Mouse (Mus musculus): ENCODE results near the gene Gm4969. TPM values are rescaled to one million over a fixed set of nuclear protein-coding genes. Genes with fewer than 3 reads are reported as not detected.
A peak's percentile ranks its signal among the peaks of the same experiment; 100 is the strongest.
"Not testable (repeated sequence)": the region's sequence is repeated elsewhere in the genome, so short reads cannot be mapped to it uniquely, and the experiment has no call there.

Gm4969 gene
- total RNA-seq, 2 experiments from 2014 or later, result 0.14 TPM; not detected in 1

- peak; percentile 95 for DNase-seq
These were observed 24.4 kb downstream of the Gm4969 start for GRCm38 (mm10) chr7:19093537-19094385.

DNA sequence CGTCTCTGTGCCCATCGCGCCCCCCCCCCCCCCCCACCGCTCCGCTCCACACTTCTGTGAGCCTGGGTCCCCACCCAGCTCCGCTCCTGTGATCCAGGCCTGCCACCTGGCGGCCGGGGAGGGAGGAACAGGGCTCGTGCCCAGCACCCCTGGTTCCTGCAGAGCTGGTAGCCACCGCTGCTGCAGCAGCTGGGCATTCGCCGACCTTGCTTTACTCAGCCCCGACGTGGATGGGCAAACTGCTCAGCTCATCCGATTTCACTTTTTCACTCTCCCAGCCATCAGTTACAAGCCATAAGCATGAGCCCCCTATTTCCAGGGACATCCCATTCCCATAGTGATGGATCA, 25.0 kb downstream of the Gm4969 start:
- peak; percentile 89 for DNase-seq

DNA sequence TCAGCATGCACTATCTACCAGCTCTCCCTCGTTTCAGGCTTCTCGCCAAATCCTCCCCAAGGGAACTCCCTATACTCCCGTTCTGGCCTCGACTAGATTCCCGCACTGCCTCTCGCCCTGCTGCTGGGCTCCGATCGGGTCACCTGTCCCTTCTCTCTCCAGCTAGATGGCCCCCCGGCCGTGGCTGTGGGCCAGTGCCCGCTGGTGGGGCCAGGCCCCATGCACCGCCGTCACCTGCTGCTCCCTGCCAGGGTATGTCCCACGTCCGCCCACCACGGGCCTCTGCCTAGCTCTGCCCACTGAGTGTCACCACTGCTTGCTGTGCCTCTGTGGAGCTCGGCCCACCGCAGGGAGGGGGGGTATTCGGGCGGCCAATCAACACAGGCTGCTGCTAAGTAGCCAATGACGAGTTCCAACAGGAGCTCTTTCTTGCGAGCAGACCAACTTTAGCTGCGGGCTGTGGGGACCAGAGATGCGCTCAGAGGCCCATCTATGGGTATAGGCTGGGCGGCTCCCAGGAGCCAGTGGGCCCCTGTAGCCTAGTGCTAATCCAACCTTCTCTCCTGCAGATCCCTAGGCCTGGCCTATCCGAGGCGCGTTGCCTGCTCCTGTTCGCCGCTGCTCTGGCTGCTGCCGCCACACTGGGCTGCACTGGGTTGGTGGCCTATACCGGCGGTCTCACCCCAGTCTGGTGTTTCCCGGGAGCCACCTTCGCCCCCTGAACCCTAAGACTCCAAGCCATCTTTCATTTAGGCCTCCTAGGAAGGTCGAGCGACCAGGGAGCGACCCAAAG, 25.6 kb downstream of the Gm4969 start:
- DNase-seq, result peak; percentile 56

DNA sequence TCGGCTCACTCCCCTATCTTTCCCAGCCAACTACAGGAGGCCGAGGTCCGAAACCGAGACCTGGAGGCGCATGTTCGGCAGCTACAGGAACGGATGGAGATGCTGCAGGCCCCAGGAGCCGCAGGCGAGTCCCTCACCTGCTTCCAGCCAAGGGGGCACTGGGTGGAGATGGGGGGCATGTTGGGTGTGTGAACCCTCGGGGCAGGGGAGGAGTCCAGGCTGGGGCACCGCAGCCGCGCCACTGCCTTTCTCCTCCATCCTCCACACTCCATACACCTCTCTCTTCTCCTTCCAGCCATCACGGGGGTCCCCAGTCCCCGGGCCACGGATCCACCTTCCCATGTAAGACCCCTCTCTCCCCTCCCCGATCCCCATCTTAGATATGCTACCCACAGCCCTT, 26.3 kb downstream of the Gm4969 start:
- no peak for DNase-seq

DNA sequence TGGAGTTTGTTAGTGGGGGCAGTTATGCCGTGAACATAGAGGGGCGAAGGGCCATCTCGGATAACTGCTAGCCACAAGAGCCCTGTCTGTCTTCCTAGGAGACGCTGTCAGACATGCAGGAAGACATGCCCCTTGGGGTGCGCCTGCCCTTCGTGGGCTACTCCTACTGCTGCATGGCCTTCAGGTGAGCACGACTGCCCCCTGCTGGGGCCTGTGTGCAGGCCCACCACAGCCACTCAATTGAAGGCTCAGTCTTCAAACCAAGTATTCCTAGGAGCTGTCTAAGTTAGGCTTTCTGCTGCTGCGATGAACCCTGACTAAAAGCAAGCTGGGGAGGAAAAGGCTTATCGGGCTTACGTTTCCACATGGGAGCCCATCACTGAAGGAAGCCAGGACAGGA, 29.4 kb downstream of the Gm4969 start:
- DNase-seq, result peak; percentile 79

- no peak for DNase-seq
These were observed 31.4 kb downstream of the Gm4969 start for GRCm38 (mm10) chr7:19086760-19087159.

GRCm38 (mm10) chr7:19086042-19086441, 32.1 kb downstream of the Gm4969 start:
- DNase-seq, result no peak

DNA sequence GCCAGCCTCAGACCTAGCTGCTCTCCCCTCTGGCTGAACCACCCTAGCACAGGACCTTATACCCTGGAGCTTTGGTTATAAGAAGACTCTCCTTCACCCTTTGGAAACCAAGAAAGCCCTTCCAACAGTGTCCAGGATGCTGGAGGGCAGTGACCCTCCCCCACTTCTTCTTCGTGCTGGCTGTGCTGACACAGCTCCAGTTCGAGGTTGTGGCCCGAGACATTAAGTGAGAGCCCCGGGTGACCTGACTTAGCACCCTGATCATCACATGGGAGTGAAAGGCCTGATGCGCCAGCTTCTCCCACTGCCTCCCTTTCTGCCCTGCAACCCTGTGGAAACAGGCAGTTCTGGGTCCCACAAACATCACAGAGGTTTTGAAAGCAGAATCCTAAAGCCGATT, 32.7 kb downstream of the Gm4969 start:
- no peak for DNase-seq

DNA sequence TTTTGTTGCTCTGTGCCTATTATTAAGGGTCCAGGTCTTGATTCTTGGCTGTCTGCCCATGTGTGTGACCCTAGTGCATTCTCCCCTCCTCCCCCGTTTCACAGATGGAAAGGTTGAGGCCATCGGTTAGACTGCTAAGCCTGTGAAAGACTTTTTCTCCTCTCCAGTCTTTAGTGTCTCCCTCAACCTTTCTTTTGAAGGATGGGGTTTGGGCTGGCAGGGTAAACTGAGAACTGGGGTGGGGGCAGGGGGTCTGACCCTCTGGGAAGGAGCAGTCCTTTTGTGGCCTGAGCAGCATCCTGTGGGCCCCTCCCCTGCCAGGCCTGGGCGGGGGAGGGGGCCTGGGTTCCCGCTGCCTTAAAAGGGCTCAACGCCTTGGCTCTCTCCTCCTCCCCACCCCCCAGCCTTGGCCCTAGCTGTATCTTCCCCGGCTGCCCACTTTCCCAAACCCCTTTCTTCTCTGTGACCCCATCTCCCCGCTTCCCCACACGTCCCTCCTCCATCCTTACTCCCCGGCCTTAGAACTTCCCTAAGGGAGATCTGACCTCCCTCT, 33.2 kb downstream of the Gm4969 start:
- no peak for DNase-seq

- peak; percentile 69 for DNase-seq
These were observed 33.8 kb downstream of the Gm4969 start for GRCm38 (mm10) chr7:19084277-19084771.

- peak; percentile 62 for DNase-seq
These were observed 34.5 kb downstream of the Gm4969 start, which contains the start of gene Dmpk for GRCm38 (mm10) chr7:19083701-19084100. Gene Dmpk, plus strand, starts transcription at chr7:19083849.

GRCm38 (mm10) chr7:19083096-19083495, 35.1 kb downstream of the Gm4969 start:
- DNase-seq, result peak; percentile 76

GRCm38 (mm10) chr7:19082171-19082570, 36.0 kb downstream of the Gm4969 start:
- no peak for DNase-seq

DNA sequence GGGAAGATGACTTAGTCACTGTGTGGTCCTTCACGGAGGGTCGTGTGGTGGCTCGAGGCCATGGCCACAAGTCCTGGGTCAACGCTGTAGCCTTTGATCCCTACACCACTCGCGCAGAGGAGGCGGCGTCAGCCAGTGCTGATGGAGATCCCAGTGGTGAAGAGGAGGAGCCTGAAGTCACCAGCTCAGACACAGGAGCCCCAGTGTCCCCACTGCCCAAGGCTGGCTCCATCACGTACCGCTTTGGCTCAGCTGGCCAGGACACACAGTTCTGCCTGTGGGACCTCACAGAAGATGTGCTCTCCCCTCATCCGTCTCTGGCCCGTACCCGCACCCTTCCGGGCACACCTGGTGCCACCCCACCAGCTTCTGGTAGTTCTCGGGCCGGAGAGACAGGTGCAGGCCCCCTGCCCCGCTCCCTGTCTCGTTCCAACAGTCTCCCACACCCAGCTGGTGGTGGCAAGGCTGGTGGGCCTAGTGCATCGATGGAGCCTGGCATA, 37.7 kb downstream of the Gm4969 start:
- no peak for DNase-seq

GRCm38 (mm10) chr7:19078732-19079131, 39.4 kb downstream of the Gm4969 start:
- DNase-seq, result no peak

- no peak for DNase-seq
These were observed 40.4 kb downstream of the Gm4969 start for GRCm38 (mm10) chr7:19077761-19078160.

- DNase-seq, result peak; percentile 26
These were observed 41.6 kb downstream of the Gm4969 start for GRCm38 (mm10) chr7:19076586-19076991.

GRCm38 (mm10) chr7:19075723-19076585, 42.2 kb downstream of the Gm4969 start, which contains the start of gene Dmwd:
Gene Dmwd, plus strand, starts transcription at chr7:19076227.
- DNase-seq, result peak; percentile 87

DNA sequence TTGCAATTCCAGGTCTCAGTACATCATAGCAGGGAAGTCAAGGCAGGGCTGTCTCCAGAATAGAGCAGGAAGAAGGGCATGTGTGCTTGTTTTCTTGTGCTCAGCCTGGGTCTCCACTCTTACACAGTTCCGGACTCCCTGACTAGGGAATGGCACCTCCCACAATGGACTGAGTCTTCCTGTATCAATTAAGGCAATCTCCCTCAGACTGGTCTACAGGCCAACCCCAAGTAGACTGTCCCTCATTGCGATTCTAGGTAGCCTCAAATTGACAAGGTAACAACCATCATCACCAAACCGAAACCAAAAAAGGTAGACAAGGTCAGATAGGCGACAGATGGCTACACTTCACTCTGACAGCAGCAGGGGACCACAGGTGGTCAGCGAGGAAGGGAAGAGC, 42.9 kb downstream of the Gm4969 start:
- DNase-seq, result no peak

DNA sequence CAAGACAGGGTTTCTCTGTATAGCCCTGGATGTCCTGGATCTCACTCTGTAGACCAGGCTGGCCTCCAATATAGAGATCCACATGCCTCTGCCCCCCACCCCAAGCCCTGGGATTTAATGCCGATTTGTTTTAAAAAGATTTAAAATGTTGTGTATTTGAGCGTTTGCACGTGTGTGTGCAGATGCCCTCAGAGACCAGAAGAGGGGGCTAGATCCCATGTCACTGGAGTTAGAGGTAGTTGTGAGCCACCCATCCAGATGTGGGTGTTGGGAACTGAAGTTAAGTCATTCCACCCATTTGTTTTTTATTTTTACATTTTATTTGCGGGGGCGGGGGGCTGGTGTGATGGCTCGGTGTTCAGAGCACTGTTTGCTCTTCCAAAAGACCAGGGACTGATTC, 43.7 kb downstream of the Gm4969 start:
- DNase-seq, result no peak

GRCm38 (mm10) chr7:19073504-19073903, 44.7 kb downstream of the Gm4969 start:
- no peak for DNase-seq

- not testable (repeated sequence) for DNase-seq
These were observed 47.1 kb downstream of the Gm4969 start for GRCm38 (mm10) chr7:19071024-19071423.
